Mouse (Mus musculus) embryonic fibroblast, embryonic 13.5 days (primary cell): ENCODE data around the gene H2al2a.

ENCODE experiments used
- CTCF ChIP-seq: IDR thresholded peaks from 2 replicates; pipeline ENCODE4 v1.5.1; 2011; ENCODE audit warnings: mild to moderate bottlenecking, control low read depth, low read length, moderate library complexity, borderline replicate concordance; ENCODE audit not compliant: insufficient read depth
- POLR2A ChIP-seq: IDR thresholded peaks from 2 replicates; pipeline ENCODE4 v1.6.1; 2011; ENCODE audit warnings: low read depth, mild to moderate bottlenecking, control low read depth, low read length, moderate library complexity

GRCm38 (mm10) chr2:18016639-18017038 is 19.9 kb upstream of the H2al2a start:
- TF ChIP-seq POLR2A: no peak
- TF ChIP-seq CTCF: no peak
